Comparison of ENCODE assay signal across 9 mouse cellular contexts in genomic region chr1:134555240-134555870, GRCm38 (mm10). TPM values are rescaled to one million over a fixed set of nuclear protein-coding genes. Genes with fewer than 3 reads are reported as not detected.
DNase-seq lines count a peak whose midpoint lies in the region; ATAC-seq and TF ChIP-seq lines count a peak whose summit lies in the region.
"Had no signal": no experiment of that assay in that cellular context is flagged by ENCODE, and none has a peak within 500 bp of the region (broad histone marks: within the 10 kb centered on the region; RNA-seq: fewer than 3 reads in every experiment).

No protein-coding gene starts in this region.

- H3K4me3 ChIP-seq in heart, embryonic 16.5 days (ENCODE audit: low read length): peak overlapping the region; percentile 83
- H3K4me3 ChIP-seq in embryonic facial prominence, embryonic 15.5 days (replicated peaks): peak overlapping the region; percentile 69
- peak overlapping the region; percentile 67 for H3K4me3 ChIP-seq in limb, embryonic 14.5 days (replicated peaks; ENCODE audit: low read length)
- peak overlapping the region; percentile 64; the same call in 1 of the 2 replicates for H3K4me3 ChIP-seq in midbrain, embryonic 15.5 days

- DNase-seq in heart, postnatal 25 days (ENCODE audit: low spot score): no peak
- DNase-seq in limb, embryonic 14.5 days (ENCODE audit: low spot score): peak; percentile 49
- DNase-seq in left cerebral cortex, adult 9 months (ENCODE audit: low spot score in 2 of 2): no peak
- DNase-seq in adrenal gland, postnatal 14 days: no peak
- DNase-seq in retina, embryonic 14.5 days (ENCODE audit: low spot score): no peak

- H3K27me3 ChIP-seq in heart, embryonic 16.5 days (ENCODE audit: control insufficient read depth, insufficient read depth, low read length): no peaks in the 10 kb centered on the region
- no peaks in the 10 kb centered on the region for H3K27me3 ChIP-seq in embryonic facial prominence, embryonic 15.5 days
- H3K27me3 ChIP-seq in limb, embryonic 14.5 days (ENCODE audit: control insufficient read depth, insufficient read depth, low read length): no peaks in the 10 kb centered on the region
- no peaks in the 10 kb centered on the region for H3K27me3 ChIP-seq in midbrain, embryonic 15.5 days (replicated peaks)
- H3K27me3 ChIP-seq: Patski had no signal

- no peak for ATAC-seq in heart, embryonic 16.5 days (replicated peaks; ENCODE audit: extremely low read depth, insufficient read depth, low FRiP score)
- ATAC-seq in embryonic facial prominence, embryonic 15.5 days (ENCODE audit: insufficient number of reproducible peaks, low FRiP score, low TSS enrichment, low read depth): peak; percentile 13; the same call in 1 of the 2 replicates
- ATAC-seq in limb, embryonic 14.5 days (ENCODE audit: low FRiP score, low read depth): no peak
- no peak for ATAC-seq in midbrain, embryonic 15.5 days (replicated peaks)
- ATAC-seq: Patski had no signal

- H3K9me3 ChIP-seq in heart, embryonic 16.5 days (replicated peaks; ENCODE audit: control insufficient read depth, low read length): no peaks in the 10 kb centered on the region
- no peaks in the 10 kb centered on the region for H3K9me3 ChIP-seq in embryonic facial prominence, embryonic 15.5 days (replicated peaks)
- H3K9me3 ChIP-seq in limb, embryonic 14.5 days (ENCODE audit: control insufficient read depth, low read length): no peaks in the 10 kb centered on the region
- no peaks in the 10 kb centered on the region for H3K9me3 ChIP-seq in midbrain, embryonic 15.5 days

- peak overlapping the region; percentile 76 for H3K4me2 ChIP-seq in heart, embryonic 16.5 days (ENCODE audit: low read depth, low read length)
- peak overlapping the region; percentile 85 for H3K4me2 ChIP-seq in embryonic facial prominence, embryonic 15.5 days (replicated peaks)
- peak overlapping the region; percentile 75 for H3K4me2 ChIP-seq in limb, embryonic 14.5 days (replicated peaks; ENCODE audit: low read depth, low read length, severe bottlenecking)
- H3K4me2 ChIP-seq in midbrain, embryonic 15.5 days: peak overlapping the region; percentile 79

- H3K9ac ChIP-seq in heart, embryonic 16.5 days (ENCODE audit: low read length): peak overlapping the region; percentile 85
- H3K9ac ChIP-seq in embryonic facial prominence, embryonic 15.5 days: no peak overlapping the region
- 0 out of 2 replicates have a peak overlapping the region, but pooled peaks have one; percentile 89 for H3K9ac ChIP-seq in limb, embryonic 14.5 days (ENCODE audit: low read depth, low read length, severe bottlenecking)
- no peak overlapping the region for H3K9ac ChIP-seq in midbrain, embryonic 15.5 days

- no peaks in the 10 kb centered on the region for H3K36me3 ChIP-seq in heart, embryonic 16.5 days (ENCODE audit: control insufficient read depth, insufficient read depth)
- H3K36me3 ChIP-seq in embryonic facial prominence, embryonic 15.5 days: no peaks in the 10 kb centered on the region
- H3K36me3 ChIP-seq in limb, embryonic 14.5 days (ENCODE audit: control insufficient read depth, insufficient read depth, low read length): no peaks in the 10 kb centered on the region
- no peaks in the 10 kb centered on the region for H3K36me3 ChIP-seq in midbrain, embryonic 15.5 days (replicated peaks)

- no peak for TF ChIP-seq POLR2A in limb, embryonic 14.5 days (IDR thresholded peaks at IDR 0.05; ENCODE audit: borderline replicate concordance, extremely low read depth, insufficient read depth, insufficient read length)

- WGBS in heart, embryonic 16.5 days: 36% methylated on average over 13 of the region's 13 CpGs
- WGBS in embryonic facial prominence, embryonic 15.5 days: 23% methylated on average over 13 of the region's 13 CpGs
- 20% methylated on average over 13 of the region's 13 CpGs for WGBS in limb, embryonic 14.5 days
- WGBS in midbrain, embryonic 15.5 days: 32% methylated on average over 13 of the region's 13 CpGs

- H3K4me1 ChIP-seq in heart, embryonic 16.5 days (ENCODE audit: control insufficient read depth, insufficient read depth, low read length): peaks cover 10% of the 10 kb centered on the region
- H3K4me1 ChIP-seq in embryonic facial prominence, embryonic 15.5 days: peaks cover 6% of the 10 kb centered on the region
- peaks cover 9% of the 10 kb centered on the region; the same call in 1 of the 2 replicates for H3K4me1 ChIP-seq in limb, embryonic 14.5 days (ENCODE audit: control insufficient read depth, insufficient read depth, low read length)
- H3K4me1 ChIP-seq in midbrain, embryonic 15.5 days: peaks cover 17% of the 10 kb centered on the region

- no peak overlapping the region for H3K27ac ChIP-seq in heart, embryonic 16.5 days (ENCODE audit: low read length)
- peak overlapping the region; percentile 95 for H3K27ac ChIP-seq in embryonic facial prominence, embryonic 15.5 days (replicated peaks)
- peak overlapping the region; percentile 95 for H3K27ac ChIP-seq in limb, embryonic 14.5 days (replicated peaks; ENCODE audit: low read depth, low read length)
- H3K27ac ChIP-seq in midbrain, embryonic 15.5 days: 0 out of 2 replicates have a peak overlapping the region, but pooled peaks have one; percentile 95

- intact Hi-C loops in heart, postnatal 25 days (cut with DNase I): loop anchor here (2.0 kb wide), 1 partner anchor 35 kb away; no protein-coding TSS in a partner anchor

RNA-seq across cellular contexts. Expression of gene Kdm5b, which starts 4.6 kb away (rescaled TPM):
- polyA plus RNA-seq in heart, embryonic 16.5 days (2015; fragmentation: Nextera tagmentation; extraction: Ambion mirVana): 24.4 and 28.0 TPM in 2 replicates
- total RNA-seq in heart, postnatal 25 days (2021): 10 to 100 TPM; 17.0 to 20.6 TPM
- polyA plus RNA-seq in embryonic facial prominence, embryonic 15.5 days (2015; fragmentation: Nextera tagmentation; extraction: Ambion mirVana): 73.5 and 76.0 TPM in 2 replicates
- 38.1 TPM in 2 replicates for polyA plus RNA-seq in limb, embryonic 14.5 days (2012; rRNA removed)
- 83.5 and 100 TPM in 2 replicates for polyA plus RNA-seq in limb, embryonic 14.5 days (2014; fragmentation: Nextera tagmentation; extraction: Ambion mirVana)
- 83.9 and 87.1 TPM in 2 replicates for polyA plus RNA-seq in midbrain, embryonic 15.5 days (2015; fragmentation: Nextera tagmentation; extraction: Ambion mirVana)
- total RNA-seq in adrenal gland, postnatal 14 days (2021): 42.0 and 44.0 TPM in 2 replicates

RNA-seq across cellular contexts. Expression of gene Mgat4e, which starts 5.9 kb away (rescaled TPM):
- polyA plus RNA-seq in heart, embryonic 16.5 days (2015; fragmentation: Nextera tagmentation; extraction: Ambion mirVana): not detected in 2 replicates
- total RNA-seq in heart, postnatal 25 days (2021): not detected
- not detected in 2 replicates for polyA plus RNA-seq in embryonic facial prominence, embryonic 15.5 days (2015; fragmentation: Nextera tagmentation; extraction: Ambion mirVana)
- polyA plus RNA-seq in limb, embryonic 14.5 days (2012; rRNA removed): 0.10 and 0.15 TPM in 2 replicates
- not detected in 2 replicates for polyA plus RNA-seq in limb, embryonic 14.5 days (2014; fragmentation: Nextera tagmentation; extraction: Ambion mirVana)
- polyA plus RNA-seq in midbrain, embryonic 15.5 days (2015; fragmentation: Nextera tagmentation; extraction: Ambion mirVana): not detected in 2 replicates
- total RNA-seq in adrenal gland, postnatal 14 days (2021): not detected in 2 replicates
- polyA plus RNA-seq: Patski had no signal

Comparison
In these comparisons a context has a peak if more than half of its experiments do, and no peak if none do; other contexts are left out.
1. H3K9ac ChIP-seq: peak in heart, embryonic 16.5 days (single experiment) and limb, embryonic 14.5 days (single experiment); none in embryonic facial prominence, embryonic 15.5 days (single experiment) and midbrain, embryonic 15.5 days (single experiment).
2. Peak in every context shown above with its lines, with median percentiles within 50 percentile points of each other: H3K4me2 ChIP-seq and H3K4me3 ChIP-seq.